Mouse (Mus musculus): ENCODE results near the gene Hs3st5. TPM values are rescaled to one million over a fixed set of nuclear protein-coding genes. Genes with fewer than 3 reads are reported as not detected.

The Hs3st5 gene
- polyA plus RNA-seq, 1 experiment from 2014 or later, result 0.17 TPM

DNA sequence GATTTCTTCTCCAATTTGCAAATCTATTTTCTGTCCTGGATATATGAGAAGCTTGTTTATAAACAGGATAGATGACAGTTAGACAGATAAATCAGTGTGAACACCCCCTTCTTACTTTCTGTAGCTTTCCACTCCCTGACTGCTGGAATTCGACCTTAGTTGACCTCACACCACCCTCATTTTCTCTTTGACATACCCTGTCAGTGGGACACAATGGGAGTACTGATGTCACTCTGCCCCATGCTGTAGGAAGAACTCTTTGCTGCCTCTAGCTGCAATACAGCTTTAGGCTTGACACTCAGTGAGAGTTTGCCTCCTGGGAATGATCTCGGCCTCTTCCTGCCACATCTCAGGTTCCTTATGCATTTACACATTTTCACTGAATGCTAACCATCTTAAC lies 297.1 kb downstream of the Hs3st5 start:
- Histone ChIP-seq H3K36me3 (ENCODE audit: insufficient read depth, low read length) (no peaks in the 10 kb centered on the region), H3K4me2 (ENCODE audit: low read length) (no peak overlapping the region), H3K27me3 (ENCODE audit: insufficient read depth, low read length) (no peaks in the 10 kb centered on the region), H3K4me3 (replicated peaks; ENCODE audit: low read depth, low read length) (no peak overlapping the region), H3K27ac (no peak overlapping the region), H3K4me1 (replicated peaks; ENCODE audit: insufficient read depth, low read length) (no peaks in the 10 kb centered on the region), H3K9me3 (replicated peaks; ENCODE audit: low read length) (no peaks in the 10 kb centered on the region), H3K9ac (ENCODE audit: low read depth, low read length) (no peak overlapping the region)
- ATAC-seq (replicated peaks; ENCODE audit: low FRiP score, low read depth) (peak; percentile 83), DNase-seq (ENCODE audit: low spot score) (peak; percentile 75)
- 11% methylated on average over 2 of the region's 2 CpGs for WGBS
- TF ChIP-seq CTCF (IDR thresholded peaks at IDR 0.05; ENCODE audit: low read depth), result peak; percentile 46; the same call in 1 of the 2 replicates

DNA sequence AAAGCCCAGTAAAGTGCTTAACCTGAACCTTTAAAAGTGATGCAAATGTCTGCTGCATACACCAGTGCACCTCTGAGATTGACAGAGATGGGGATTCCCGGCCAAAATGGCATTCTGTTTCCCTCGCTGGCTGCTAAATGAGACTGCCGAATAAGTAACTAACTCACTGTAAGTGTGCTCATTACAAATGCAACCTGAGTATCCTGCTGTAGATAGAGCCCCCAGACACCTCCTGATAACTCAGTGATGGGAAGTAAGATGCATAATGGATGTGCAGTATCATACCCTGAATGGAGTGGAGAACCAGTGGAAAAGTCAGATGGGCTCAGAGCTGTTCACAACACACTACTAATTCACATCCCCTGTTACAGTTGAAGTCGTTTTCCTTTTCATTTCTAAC lies 298.7 kb downstream of the Hs3st5 start:
- no peak overlapping the region for H3K27ac ChIP-seq
- no peak overlapping the region for H3K4me3 ChIP-seq (replicated peaks; ENCODE audit: low read depth, low read length)
- no peaks in the 10 kb centered on the region for H3K36me3 ChIP-seq (ENCODE audit: insufficient read depth, low read length)
- no peaks in the 10 kb centered on the region for H3K27me3 ChIP-seq (ENCODE audit: insufficient read depth, low read length)
- H3K9me3 ChIP-seq (replicated peaks; ENCODE audit: low read length), result no peaks in the 10 kb centered on the region
- WGBS, result 76% methylated on average over 4 of the region's 4 CpGs
- TF ChIP-seq CTCF (IDR thresholded peaks at IDR 0.05; ENCODE audit: low read depth), result no peak
- H3K9ac ChIP-seq (ENCODE audit: low read depth, low read length), result no peak overlapping the region
- H3K4me2 ChIP-seq (ENCODE audit: low read length), result no peak overlapping the region
- DNase-seq (ENCODE audit: low spot score), result no peak
- no peaks in the 10 kb centered on the region for H3K4me1 ChIP-seq (replicated peaks; ENCODE audit: insufficient read depth, low read length)
- no peak for ATAC-seq (replicated peaks; ENCODE audit: low FRiP score, low read depth)

- no peaks in the 10 kb centered on the region for H3K27me3 ChIP-seq (ENCODE audit: insufficient read depth, low read length)
- no peaks in the 10 kb centered on the region for H3K36me3 ChIP-seq (ENCODE audit: insufficient read depth, low read length)
- 80% methylated on average over 5 of the region's 5 CpGs for WGBS
- no peaks in the 10 kb centered on the region for H3K4me1 ChIP-seq (replicated peaks; ENCODE audit: insufficient read depth, low read length)
- no peak for ATAC-seq (replicated peaks; ENCODE audit: low FRiP score, low read depth)
- no peaks in the 10 kb centered on the region for H3K9me3 ChIP-seq (replicated peaks; ENCODE audit: low read length)
- no peak overlapping the region for H3K9ac ChIP-seq (ENCODE audit: low read depth, low read length)
- no peak overlapping the region for H3K4me2 ChIP-seq (ENCODE audit: low read length)
- H3K4me3 ChIP-seq (replicated peaks; ENCODE audit: low read depth, low read length), result no peak overlapping the region
- no peak for TF ChIP-seq CTCF (IDR thresholded peaks at IDR 0.05; ENCODE audit: low read depth)
- DNase-seq (ENCODE audit: low spot score), result no peak
- no peak overlapping the region for H3K27ac ChIP-seq
These were observed 299.2 kb downstream of the Hs3st5 start for GRCm38 (mm10) chr10:36805788-36806187.

GRCm38 (mm10) chr10:36807007-36807406 lies 300.4 kb downstream of the Hs3st5 start:
- Histone ChIP-seq H3K4me3 (replicated peaks; ENCODE audit: low read depth, low read length) (no peak overlapping the region), H3K9me3 (replicated peaks; ENCODE audit: low read length) (no peaks in the 10 kb centered on the region), H3K27me3 (ENCODE audit: insufficient read depth, low read length) (no peaks in the 10 kb centered on the region), H3K9ac (ENCODE audit: low read depth, low read length) (no peak overlapping the region), H3K27ac (no peak overlapping the region), H3K4me1 (replicated peaks; ENCODE audit: insufficient read depth, low read length) (no peaks in the 10 kb centered on the region), H3K36me3 (ENCODE audit: insufficient read depth, low read length) (no peaks in the 10 kb centered on the region), H3K4me2 (ENCODE audit: low read length) (no peak overlapping the region)
- 29% methylated on average over 5 of the region's 5 CpGs for WGBS
- ATAC-seq (replicated peaks; ENCODE audit: low FRiP score, low read depth), result peak; percentile 62
- no peak for TF ChIP-seq CTCF (IDR thresholded peaks at IDR 0.05; ENCODE audit: low read depth)
- DNase-seq (ENCODE audit: low spot score), result peak; percentile 53

DNA sequence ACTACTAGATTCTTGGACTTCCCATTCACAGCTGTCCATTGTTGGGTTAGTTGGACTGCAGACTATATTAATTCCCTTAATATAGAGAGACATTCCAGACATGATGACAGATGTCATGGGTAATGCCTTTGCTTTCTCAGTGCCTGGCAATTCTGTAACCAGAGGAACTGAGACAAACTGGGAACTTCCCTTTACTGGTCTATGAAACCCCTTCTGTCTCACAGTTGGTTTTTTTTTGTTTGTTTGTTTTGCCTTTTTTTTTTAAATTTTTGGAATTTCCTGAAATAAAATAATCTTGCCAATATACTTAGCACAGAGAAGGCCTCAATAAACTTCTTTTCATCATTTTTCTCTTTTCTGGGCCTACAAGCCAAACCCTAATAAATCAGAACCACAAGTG lies 312.3 kb downstream of the Hs3st5 start:
- ATAC-seq (replicated peaks; ENCODE audit: low FRiP score, low read depth) (no peak), DNase-seq (ENCODE audit: low spot score) (no peak)
- no peaks in the 10 kb centered on the region for H3K4me1 ChIP-seq (replicated peaks; ENCODE audit: insufficient read depth, low read length)
- no peaks in the 10 kb centered on the region for H3K36me3 ChIP-seq (ENCODE audit: insufficient read depth, low read length)
- H3K27me3 ChIP-seq (ENCODE audit: insufficient read depth, low read length), result no peaks in the 10 kb centered on the region
- H3K9me3 ChIP-seq (replicated peaks; ENCODE audit: low read length), result no peaks in the 10 kb centered on the region
- H3K9ac ChIP-seq (ENCODE audit: low read depth, low read length), result no peak overlapping the region
- no peak overlapping the region for H3K4me3 ChIP-seq (replicated peaks; ENCODE audit: low read depth, low read length)
- H3K27ac ChIP-seq, result no peak overlapping the region
- H3K4me2 ChIP-seq (ENCODE audit: low read length), result no peak overlapping the region
- TF ChIP-seq CTCF (IDR thresholded peaks at IDR 0.05; ENCODE audit: low read depth), result no peak

DNA sequence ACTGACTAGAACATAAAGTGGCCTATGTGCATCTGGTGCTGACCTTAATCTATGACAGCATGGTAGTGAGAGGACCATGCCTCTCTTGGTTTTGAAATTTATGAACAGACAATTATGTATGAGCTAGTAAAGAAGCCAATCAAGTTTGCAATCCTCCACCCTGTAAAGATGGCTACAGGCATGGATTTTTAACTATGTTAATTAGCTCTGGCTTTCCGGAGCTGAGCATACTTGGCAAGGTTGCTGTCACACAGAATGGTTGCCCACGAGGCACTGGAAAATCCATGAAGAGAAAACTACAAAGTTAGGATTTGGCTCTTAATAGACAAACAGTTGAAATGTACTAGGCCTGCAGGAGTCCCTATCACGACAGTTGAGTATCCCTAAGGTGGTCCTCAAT lies 322.5 kb downstream of the Hs3st5 start:
- Histone ChIP-seq H3K36me3 (ENCODE audit: insufficient read depth, low read length) (no peaks in the 10 kb centered on the region), H3K9me3 (replicated peaks; ENCODE audit: low read length) (no peaks in the 10 kb centered on the region), H3K4me1 (replicated peaks; ENCODE audit: insufficient read depth, low read length) (no peaks in the 10 kb centered on the region), H3K27ac (no peak overlapping the region), H3K9ac (ENCODE audit: low read depth, low read length) (no peak overlapping the region), H3K4me3 (replicated peaks; ENCODE audit: low read depth, low read length) (no peak overlapping the region), H3K4me2 (ENCODE audit: low read length) (no peak overlapping the region), H3K27me3 (ENCODE audit: insufficient read depth, low read length) (no peaks in the 10 kb centered on the region)
- no peak for DNase-seq (ENCODE audit: low spot score)
- no peak for ATAC-seq (replicated peaks; ENCODE audit: low FRiP score, low read depth)
- WGBS, result 64% methylated on average over 3 of the region's 3 CpGs
- no peak for TF ChIP-seq CTCF (IDR thresholded peaks at IDR 0.05; ENCODE audit: low read depth)

DNA sequence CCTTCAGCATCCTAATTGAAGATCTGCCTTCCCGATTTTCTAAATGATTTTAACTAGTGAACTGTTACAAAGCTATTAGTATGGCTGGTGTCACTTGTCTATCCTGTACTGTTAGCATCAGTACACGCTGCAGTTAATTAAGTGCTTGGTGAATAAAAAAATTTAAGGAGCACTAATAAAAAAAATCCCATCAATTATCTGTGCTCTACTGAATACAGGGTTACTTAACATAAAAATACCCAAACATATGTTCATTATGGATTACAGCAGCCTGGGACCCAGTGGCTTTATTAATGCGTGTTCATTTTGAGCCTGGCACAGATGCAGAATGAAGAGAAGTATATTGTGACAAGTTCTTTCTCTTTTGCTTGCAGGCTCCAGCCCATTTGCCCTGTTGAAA lies 325.6 kb downstream of the Hs3st5 start:
- Histone ChIP-seq H3K27me3 (ENCODE audit: insufficient read depth, low read length) (no peaks in the 10 kb centered on the region), H3K4me1 (replicated peaks; ENCODE audit: insufficient read depth, low read length) (no peaks in the 10 kb centered on the region), H3K4me3 (replicated peaks; ENCODE audit: low read depth, low read length) (no peak overlapping the region), H3K9me3 (replicated peaks; ENCODE audit: low read length) (no peaks in the 10 kb centered on the region), H3K27ac (no peak overlapping the region), H3K4me2 (ENCODE audit: low read length) (no peak overlapping the region), H3K36me3 (ENCODE audit: insufficient read depth, low read length) (no peaks in the 10 kb centered on the region), H3K9ac (ENCODE audit: low read depth, low read length) (no peak overlapping the region)
- TF ChIP-seq CTCF (IDR thresholded peaks at IDR 0.05; ENCODE audit: low read depth), result no peak
- ATAC-seq (replicated peaks; ENCODE audit: low FRiP score, low read depth), result no peak
- DNase-seq (ENCODE audit: low spot score), result no peak
- WGBS, result 76% methylated on average over 3 of the region's 3 CpGs
